Mouse (Mus musculus): ENCODE measurements at regions not wholly inside any gene's neighbourhood (a gene's known extent, or its start where the extent isn't known, plus 50 kb on each side); places are given as distances from the start of the nearest gene placed in this dataset.
A peak's percentile ranks its signal among the peaks of the same experiment; 100 is the strongest.

DNA sequence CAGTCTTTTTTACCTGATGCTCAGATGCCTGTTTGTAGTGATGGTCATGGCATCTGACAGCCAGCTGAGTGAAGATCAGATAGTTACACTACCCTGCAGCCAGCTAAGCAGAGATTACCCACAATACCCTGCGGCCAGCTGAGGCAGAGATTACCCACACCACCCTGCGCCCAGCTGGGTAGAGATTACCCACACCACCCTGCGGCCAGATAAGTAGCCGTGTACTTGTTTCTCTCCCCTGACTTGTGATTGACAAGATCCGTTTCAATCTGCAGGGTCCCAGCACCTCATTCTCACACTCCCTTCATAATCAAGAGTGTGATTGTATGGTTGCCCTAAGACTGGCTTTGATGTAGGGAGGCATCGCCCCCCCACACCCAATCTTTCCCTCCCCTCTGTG, 195.9 kb upstream of the Kif2a start:
- DNase-seq (ENCODE audit: inconsistent age in 2 of 2, low spot score in 1 of 2) = no peak

GRCm38 (mm10) chr13:107213281-107213680, 191.4 kb upstream of the Kif2a start:
- DNase-seq (ENCODE audit: inconsistent age in 2 of 2, low spot score in 1 of 2) = no peak

- DNase-seq (ENCODE audit: inconsistent age in 2 of 2, low spot score in 1 of 2) = no peak
These were observed 188.8 kb upstream of the Kif2a start for GRCm38 (mm10) chr13:107210676-107211075.

- peak; percentile 14 to 65 for DNase-seq (ENCODE audit: inconsistent age in 2 of 2, low spot score in 1 of 2)
These were observed 185.6 kb upstream of the Kif2a start for GRCm38 (mm10) chr13:107207354-107208181.

DNA sequence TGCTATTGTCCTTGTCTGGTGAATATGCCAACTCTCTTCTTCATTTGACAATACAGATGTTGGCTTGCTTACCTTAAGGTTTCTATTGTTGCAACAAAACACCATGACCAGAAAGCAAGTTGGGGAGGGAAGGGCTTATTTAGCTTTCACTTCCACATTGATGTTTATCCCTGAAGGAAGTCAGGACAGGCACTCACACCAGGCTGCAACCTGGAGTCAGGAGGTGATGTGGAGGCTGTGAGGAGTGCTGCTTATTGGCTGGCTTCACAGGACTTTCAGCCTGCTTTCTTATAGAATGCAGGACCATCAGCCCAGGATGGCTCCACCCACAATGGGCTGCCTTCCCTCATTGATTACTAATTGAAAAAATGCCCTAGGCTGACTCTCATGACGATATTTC, 177.9 kb upstream of the Kif2a start:
- DNase-seq (ENCODE audit: inconsistent age in 2 of 2, low spot score in 1 of 2) = no peak

GRCm38 (mm10) chr13:107193426-107193825, 171.5 kb upstream of the Kif2a start:
- no peak for DNase-seq (ENCODE audit: inconsistent age in 2 of 2, low spot score in 1 of 2)

DNA sequence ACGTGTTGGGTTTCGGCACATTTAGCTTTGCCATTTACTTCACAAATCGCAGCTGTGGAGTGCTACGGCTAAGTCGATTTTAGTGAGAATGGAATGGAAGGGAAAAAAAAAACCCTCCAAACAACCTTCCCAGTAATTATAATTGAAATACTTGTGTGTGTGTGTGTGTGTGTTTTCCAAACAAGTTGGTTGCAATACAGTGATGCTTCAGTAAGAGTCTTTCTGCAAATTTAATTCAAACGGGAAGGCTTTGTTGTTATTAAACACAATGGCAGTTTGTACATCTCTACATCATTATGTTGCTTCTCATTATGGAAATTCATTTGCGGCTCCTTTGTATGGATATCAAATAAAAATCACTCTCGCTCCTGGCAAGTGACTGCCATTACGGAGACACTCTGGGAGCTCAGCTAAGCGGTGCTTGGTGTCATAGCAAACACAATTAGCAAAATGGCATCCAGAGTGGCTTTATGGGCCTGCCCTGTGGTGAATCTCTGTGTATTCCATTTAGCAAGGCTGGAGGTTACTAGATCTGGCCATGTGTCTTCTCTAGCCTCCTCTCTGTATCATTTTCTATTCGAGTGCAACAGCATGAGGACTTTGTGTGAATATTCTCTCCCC, 165.4 kb upstream of the Kif2a start:
- DNase-seq (ENCODE audit: inconsistent age in 2 of 2, low spot score in 1 of 2) = no peak

GRCm38 (mm10) chr13:107182544-107182943, 160.6 kb upstream of the Kif2a start:
- peak; percentile 29 to 75 for DNase-seq (ENCODE audit: inconsistent age in 2 of 2, low spot score in 1 of 2)

DNA sequence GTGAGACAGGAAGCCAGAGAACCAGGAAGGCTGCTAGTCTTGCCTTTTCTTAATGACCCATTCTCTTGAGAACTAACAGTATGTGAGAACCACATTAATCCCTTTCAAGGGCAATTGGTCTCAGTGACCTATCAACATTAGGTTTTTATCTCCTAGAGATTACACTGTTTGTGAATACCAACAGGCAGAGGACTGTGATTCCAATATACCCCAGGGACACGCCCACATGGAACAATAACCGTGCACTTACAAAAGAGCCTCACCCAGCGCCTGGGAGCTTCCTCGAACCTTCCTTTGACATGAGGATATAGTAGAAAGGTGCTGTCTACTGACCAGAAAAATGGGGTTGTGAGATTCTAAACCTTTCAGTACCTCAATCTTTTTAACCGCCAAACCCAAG, 157.6 kb upstream of the Kif2a start:
- no peak for DNase-seq (ENCODE audit: inconsistent age in 2 of 2, low spot score in 1 of 2)

DNA sequence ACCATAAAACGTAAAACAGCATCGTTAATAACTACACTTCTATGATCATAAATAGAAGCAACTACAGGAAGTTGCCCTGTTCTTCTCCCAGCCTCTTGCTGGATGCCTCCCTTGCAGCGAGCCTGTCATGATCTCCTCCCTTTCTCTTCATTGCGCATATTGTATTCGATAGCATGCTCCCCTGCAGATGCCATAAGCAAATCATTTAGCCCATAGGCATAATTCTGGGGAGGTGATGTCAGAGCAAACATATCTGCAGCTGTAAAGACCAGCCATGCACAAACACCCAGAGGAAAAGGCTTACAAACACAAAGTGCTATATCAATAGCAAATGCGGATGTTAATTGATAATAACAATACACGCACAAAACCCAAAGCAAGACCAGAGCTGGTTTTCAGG, 155.7 kb upstream of the Kif2a start:
- DNase-seq (ENCODE audit: inconsistent age in 2 of 2, low spot score in 1 of 2) = no peak

DNA sequence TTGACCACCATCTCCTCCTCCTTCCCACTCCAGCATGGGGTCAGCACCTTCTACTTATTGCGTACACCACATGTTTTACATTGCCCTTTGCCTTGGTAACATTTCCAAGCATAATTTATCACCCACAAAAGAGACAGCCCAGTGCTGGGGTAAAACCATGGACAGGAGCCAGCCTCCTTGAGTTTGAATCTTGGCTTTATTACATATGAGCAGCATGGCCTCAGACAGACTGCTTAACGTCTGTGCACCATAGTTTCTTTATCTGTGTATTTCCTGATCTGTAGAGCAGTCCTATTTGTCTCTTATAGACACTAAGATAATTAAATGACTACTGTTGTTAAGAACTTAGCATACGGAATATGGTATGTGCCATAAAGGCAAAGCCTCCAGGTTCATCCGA, 154.0 kb upstream of the Kif2a start:
- DNase-seq (ENCODE audit: inconsistent age in 2 of 2, low spot score in 1 of 2) = peak in 1 of 2 experiments; percentile 22

GRCm38 (mm10) chr13:107168599-107169149, 146.7 kb upstream of the Kif2a start:
- peak; percentile 12 to 60 for DNase-seq (ENCODE audit: inconsistent age in 2 of 2, low spot score in 1 of 2)

GRCm38 (mm10) chr13:107167856-107168598, 146.1 kb upstream of the Kif2a start:
- no peak for DNase-seq (ENCODE audit: inconsistent age in 2 of 2, low spot score in 1 of 2)

GRCm38 (mm10) chr13:107151548-107151947, 129.6 kb upstream of the Kif2a start:
- DNase-seq (ENCODE audit: inconsistent age in 2 of 2, low spot score in 1 of 2) = no peak

DNA sequence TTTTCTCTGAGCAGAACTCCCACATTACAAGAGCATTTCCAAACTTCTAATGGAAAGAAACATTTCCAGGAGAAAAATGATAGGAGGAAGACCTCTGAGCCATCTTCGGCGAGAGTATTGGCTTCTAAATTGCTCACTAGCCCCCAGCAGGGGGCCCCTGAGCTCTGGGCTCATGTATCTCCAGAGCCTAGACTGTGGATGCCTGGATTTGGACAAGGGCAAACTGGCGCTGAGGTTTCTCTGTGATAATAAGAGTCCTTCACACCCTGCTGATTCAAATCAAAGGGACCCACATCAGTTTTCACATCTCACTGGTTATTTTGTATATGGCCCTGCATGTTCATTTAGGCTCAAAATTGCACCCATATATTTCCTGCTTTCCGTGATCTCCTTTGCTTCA, 119.3 kb upstream of the Kif2a start:
- DNase-seq (ENCODE audit: inconsistent age in 2 of 2, low spot score in 1 of 2) = no peak

DNA sequence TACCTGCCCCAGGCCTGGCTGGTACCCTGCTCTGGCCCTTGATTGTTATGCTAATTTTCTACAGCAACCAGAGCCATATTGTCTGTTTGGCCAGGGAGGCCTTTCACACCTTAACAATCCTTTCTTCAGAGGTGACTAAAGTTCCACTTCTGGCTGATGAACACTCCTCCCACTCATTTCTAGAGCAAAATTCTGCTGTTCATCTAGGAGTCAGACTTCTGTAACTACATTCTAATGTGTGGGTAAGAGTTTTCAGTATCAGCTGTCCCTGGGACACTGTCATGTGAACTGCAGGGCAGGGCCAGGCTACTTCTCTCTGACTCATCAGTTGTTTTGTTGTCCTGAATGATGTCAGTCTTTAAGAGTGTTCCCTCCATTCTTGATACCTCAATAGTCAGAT, 112.2 kb upstream of the Kif2a start:
- DNase-seq (ENCODE audit: inconsistent age in 2 of 2, low spot score in 1 of 2) = no peak

- DNase-seq (ENCODE audit: inconsistent age in 2 of 2, low spot score in 1 of 2) = no peak
These were observed 104.7 kb upstream of the Kif2a start for GRCm38 (mm10) chr13:107126636-107127035.

DNA sequence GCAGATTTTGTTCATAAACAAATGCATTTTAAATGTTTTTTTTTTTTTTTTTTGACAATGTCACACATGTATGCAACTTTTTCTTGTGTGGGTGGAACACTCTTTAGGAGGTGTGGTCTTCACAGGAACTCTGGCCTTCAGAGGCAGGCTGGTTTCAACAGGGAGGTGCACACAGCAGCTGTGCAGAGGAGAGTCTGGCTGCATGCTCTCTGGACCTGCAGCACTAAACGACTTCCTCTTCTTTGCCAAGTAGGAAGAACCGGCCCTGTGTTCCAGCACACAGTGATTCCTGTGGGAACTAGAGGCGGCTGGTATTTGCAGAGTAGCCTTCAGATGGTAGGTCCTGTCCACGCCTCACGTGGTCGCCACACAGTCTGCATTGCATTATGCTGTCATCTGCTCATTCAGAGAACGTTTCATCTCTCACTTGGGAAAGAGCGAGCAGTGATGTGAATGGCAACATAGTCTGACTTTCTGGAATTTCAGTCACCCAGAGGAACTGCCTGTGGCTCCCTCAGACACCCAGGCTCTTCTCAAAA, 102.3 kb upstream of the Kif2a start:
- DNase-seq (ENCODE audit: inconsistent age in 2 of 2, low spot score in 1 of 2) = no peak

- peak; percentile 70 to 94 for DNase-seq (ENCODE audit: inconsistent age in 2 of 2, low spot score in 1 of 2)
These were observed 92.2 kb upstream of the Kif2a start for GRCm38 (mm10) chr13:107113949-107114690.

GRCm38 (mm10) chr13:107108045-107108444, 86.1 kb upstream of the Kif2a start:
- no peak for DNase-seq (ENCODE audit: inconsistent age in 2 of 2, low spot score in 1 of 2)

DNA sequence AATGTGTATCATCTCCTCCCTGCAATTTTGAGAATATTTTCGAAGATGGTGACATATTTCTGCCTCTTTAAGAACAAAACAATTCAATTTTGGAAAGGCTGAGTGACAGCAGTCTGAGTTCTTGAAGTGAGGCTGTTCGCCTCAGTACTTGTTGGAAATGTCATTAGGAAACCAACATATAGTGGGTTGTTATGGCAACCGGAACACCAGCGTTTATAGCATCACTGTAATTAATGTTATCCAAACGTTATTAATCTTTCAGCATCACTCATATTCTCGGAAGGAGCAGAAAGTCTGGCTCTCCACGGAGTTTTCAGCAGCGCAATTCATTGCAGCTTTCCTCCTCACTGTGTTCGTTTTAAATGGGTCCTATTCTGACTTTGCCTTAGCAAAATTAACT, 85.6 kb upstream of the Kif2a start:
- DNase-seq (ENCODE audit: inconsistent age in 2 of 2, low spot score in 1 of 2) = no peak

All from adrenal gland, adult (tissue).